Mouse (Mus musculus): ENCODE data around the gene Pvalb.

The Pvalb gene

DNA sequence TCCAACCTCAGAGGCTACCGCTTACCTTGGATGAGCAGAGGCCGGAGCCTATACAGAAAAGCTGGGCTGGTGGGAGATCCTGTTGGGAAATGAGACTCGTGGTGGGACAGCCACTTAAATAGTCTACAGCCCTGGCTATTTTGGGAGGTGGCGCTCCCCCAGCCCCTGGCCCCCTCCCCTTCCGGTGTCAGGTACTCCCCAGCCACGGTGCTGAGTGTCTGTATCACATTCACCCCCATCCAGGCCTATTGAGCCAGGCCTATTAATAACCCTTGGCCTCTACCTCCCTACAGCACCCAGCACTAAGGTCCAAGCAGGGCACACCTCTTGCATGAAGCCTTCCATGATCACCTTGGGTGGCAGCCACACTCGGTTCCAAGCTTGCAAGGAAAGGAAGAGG is at the start of gene Pvalb:
TSS of gene Pvalb (minus strand) at position 89 of the 400 bp plus-strand sequence.
- no peak for DNase-seq

DNA sequence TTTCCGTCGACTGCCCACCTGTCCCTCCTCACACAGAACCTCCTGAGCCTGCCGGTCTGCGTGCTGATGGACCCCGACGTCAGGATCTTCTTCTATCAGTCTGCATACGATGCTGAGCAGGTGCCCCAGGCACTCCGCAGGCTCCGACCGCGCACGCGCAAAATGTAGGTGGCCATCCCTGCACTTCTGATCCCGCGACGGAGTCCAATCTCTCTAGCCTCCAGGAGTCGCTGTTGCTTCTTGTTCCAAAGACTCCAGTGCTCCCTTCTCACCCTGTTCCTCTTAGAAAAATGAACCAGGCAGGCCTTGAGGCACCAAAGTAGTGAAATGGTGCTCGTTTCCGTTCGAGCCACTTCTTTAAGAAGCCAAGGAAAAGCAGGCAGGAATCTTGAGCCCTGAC is 48.6 kb upstream of the Pvalb start:
- DNase-seq = peak; percentile 12

DNA sequence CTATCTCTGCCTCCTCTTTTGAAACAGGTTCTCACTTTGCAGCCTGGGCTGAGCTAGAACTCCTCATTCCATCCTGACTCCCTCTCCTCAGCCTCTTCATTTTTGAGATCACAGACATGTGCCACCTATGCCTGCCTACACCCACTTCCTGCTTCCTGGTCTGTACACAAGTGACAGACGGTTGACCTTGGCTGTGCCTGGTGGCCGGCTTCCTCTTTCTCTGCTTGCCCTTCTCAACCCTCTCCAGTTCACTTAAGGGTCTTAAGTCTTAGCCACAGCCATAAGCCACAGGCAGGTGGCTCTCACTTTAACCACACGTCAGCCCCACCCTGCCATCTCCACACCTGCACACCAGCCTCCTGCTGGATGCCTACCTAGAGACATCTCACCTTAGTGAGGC is 42.2 kb upstream of the Pvalb start:
- peak; percentile 29 for DNase-seq

DNA sequence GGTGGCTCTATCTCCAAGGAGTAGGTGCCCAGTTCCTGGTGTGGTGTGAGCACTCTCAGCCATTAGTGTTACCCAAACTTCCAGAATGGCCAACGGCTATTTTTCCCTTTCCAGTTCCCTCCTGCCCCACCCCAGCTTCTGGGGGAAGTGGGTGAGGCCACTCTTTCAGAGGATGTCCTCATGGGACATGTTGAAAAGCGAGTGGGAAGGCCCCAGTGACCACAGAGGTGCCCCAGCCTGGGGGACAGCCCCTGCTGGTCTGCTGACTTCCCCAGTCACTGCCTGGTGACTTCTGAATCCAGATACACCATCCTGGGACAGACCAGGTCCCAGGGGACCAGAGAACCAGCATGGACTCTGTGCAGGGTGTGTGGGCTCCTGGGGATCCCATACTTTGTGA is 41.5 kb upstream of the Pvalb start:
- no peak for DNase-seq

DNA sequence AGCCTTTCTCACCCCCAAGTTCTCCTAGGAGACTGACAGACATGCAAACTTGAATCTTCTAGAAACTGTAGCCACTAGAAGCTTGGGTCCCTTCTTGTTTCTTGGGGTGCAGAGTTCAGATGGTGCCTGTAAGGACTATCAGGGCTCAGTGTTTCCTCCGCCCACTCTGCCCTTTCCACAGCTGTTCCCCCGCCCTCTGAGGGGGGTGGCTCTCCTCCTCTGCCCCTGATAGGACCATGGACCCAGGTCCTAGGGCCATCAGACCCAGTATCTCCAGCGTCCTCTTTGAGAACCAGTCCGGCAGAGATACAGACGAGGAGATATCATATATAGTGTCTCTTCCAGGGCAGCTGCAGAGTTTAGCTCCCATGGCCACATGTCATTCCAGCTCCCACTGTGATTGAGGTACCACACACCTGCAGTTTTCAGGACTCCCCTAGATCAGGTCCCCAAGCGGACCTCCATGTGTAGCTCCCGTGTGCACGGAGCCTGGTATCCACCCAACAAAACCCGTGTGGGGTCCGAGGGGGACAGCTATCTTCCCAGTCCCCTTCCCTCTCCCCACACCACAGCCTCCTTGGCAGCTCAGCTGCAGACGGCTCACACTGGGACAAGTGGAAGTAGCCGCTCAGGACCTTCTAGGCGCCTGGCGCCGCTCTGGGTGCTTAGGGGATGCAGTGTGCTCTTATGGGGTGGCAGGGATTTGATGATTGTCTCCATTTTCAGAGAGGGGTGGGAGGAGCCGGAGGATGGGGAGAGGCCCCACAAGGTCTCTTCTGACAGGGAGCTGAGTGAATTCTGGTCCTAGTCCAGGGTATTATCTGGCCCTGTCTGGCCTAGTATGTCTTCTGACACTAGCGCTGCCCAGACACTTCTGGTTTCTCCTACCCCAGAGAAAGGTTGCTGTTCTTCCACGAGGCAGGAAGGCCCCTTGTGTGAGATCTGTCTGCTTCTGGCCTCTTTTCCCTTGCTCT is 40.2 kb upstream of the Pvalb start:
- DNase-seq = no peak

DNA sequence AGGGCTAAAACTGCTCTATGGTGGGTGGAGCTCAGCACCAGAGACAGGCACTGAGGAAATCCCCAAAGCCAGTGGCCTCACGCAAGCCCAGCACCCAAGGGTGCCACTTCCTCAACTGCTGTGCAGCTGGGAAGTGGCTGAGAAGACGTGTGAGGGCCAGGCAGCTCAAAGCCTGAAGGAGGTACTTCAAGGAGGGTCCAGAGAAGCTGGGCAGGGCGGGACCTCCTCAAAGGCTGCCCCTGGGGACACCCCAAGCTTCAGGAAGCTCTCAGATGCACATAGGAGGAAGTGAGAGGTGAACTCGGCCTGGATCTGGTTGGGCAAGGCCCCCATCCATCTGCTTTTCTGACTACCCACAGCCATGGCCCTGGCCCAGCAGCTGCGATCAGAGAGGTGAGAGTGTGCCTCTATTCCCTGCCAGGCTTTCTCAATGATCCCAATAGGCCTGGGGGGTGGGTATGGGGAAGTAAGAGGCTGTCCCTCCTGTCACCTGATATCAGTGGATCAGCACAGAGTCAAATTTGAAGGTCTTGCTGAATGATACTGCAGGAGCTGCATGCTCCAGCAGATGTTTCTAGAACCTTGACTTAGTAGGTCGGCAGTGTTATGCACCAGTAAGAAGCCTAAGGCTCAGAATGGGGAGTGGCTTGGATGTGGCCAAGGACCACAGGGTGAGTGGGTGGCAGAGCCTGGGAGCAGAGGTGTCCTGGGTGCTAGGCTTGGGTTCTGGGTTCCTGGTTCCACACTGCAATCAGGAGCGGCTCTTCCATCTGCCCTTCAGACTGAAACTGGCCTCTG is 38.7 kb upstream of the Pvalb start, which contains the start of gene Ncf4:
TSS of gene Ncf4 (plus strand) at position 107 of the 798 bp plus-strand sequence.
- DNase-seq = no peak

DNA sequence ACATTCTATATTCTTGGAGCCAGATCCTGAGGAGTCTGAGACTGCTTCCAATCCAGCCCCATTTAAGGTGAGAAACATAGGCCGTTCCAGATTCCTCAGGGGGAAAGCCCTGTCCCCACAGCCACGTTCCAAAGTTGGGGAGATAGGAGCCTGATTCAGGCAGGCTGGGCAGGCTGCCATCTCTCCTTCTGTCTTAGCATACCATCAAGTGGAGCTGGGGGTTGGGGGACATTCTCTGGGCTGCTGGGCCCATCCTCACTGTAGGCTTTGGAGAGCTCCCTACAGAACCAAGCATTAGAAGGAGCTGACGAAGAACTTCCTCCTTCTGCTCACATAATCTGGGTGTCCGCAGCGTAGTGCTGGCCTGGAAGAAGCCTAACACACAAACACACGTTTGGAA is 37.6 kb upstream of the Pvalb start:
- DNase-seq = no peak

DNA sequence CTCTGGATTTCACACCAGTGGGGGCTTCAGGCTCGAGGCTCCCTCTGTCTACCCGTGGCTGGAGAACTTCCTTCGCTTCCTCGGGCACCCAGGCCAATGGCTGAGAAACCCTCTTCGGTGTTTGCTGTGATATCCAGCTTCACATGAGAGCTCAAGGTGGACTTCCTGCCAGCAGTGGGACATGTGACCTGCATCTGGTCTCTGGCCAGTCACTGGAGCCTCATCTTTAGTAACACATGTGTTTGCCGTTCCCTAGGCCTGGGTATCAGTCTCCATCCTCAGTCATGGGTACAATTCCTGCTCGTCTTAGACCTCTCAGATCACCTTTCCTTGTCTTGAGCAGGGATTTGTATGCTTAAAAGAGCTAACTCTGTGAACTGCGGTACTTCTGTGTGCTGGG is 36.9 kb upstream of the Pvalb start:
- DNase-seq = no peak

DNA sequence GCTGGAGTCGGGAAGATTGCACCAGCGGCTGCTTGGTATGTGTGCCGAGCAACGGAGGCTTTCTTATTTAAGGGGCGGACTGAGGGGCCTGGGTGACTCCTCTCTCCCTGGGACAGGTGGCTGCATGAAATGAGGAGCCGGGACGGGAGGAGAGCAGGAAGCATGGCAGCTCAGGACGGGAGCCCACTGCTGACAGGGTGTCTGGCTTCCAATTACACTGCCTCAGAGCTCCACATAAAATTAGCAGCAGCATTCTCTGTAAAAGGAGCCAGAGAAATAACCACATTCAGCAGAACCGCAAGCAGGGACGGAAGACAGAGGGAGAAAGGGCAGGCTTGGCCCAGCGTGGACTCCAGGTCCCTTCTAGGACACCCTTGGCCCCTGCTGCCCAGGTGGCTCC is 35.1 kb upstream of the Pvalb start:
- no peak for DNase-seq

DNA sequence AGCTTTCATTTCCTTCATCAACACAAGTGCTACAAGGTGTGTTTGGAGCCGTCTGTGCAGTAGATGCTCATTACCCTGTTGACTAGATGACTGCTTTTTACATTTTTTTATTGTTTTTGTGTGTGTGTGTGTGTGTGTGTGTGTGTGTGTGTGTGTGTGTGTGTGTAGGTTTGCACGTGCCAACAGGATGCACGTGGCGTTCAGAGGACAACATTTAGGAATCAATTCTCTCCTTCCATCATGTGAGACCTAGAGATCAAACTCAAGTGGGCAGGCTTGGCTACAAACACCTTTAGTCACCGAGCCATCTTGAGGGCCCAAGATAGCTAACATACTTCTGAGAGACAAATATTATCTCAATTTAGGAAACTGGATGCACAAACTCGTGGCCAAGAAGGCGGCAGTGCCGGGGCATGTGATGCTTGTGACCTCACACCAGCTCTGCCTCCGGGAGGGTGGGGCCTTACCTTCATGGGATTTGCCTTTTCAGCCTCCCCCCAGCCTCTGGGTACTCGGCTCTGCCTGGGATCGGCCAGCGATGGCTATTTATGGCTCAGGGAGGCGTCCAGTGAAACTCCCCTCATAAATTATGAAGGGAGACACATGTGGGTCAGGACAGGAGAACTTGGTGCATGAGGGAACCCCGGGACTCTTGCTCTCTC is 33.9 kb upstream of the Pvalb start:
- no peak for DNase-seq

DNA sequence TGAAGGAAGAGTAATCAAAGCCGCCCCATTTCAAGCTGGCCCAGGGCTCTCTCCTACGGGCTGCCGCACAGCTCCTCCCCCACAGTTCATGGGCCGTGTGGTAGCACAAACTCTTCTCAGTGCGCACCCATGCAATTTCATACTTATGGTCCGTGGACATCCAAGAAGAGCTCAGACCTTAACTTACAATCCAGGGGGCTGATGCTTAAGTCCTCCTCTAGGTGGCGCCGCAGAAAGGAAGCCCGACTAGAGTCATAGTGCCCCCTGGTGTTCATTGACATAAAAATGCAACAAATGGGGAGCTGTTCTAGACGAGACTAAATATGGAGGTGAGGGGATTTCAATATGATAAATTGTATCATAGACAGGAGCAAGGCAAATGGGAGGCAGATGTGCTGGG is 33.3 kb upstream of the Pvalb start:
- peak; percentile 77 for DNase-seq

DNA sequence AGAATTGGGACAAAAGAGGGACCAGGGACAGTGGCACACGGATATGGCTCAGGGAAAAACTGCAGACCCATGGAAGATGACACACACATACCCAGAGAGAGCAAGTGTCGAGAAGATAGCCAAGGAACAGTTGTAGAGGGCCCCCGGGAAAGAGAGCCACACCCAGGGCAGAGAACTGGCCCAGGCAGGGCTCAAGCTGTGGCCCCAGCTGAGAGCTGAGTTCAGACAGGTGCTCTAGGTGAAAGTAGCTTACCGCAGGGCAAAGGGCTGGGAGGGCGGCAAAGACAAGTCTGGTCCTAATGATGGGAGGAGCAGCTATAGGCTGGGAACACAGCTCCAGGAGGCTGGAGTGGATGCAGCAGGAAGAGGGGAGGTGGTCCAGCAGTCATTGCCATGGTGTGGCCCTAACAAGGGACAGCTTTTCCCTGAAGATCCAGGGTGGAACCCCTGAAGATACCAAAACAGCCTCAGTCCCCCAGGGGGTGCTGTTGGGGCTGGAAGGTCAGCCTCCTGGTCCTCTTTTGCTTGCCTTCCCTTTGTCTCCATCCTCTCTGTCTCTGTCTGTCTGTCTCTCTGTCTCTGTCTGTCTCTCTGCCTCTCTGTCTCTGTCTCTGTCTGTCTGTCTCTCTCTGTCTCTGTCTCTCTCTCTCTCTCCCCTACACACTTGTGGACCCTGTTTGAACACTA is 28.8 kb upstream of the Pvalb start:
- DNase-seq = no peak

DNA sequence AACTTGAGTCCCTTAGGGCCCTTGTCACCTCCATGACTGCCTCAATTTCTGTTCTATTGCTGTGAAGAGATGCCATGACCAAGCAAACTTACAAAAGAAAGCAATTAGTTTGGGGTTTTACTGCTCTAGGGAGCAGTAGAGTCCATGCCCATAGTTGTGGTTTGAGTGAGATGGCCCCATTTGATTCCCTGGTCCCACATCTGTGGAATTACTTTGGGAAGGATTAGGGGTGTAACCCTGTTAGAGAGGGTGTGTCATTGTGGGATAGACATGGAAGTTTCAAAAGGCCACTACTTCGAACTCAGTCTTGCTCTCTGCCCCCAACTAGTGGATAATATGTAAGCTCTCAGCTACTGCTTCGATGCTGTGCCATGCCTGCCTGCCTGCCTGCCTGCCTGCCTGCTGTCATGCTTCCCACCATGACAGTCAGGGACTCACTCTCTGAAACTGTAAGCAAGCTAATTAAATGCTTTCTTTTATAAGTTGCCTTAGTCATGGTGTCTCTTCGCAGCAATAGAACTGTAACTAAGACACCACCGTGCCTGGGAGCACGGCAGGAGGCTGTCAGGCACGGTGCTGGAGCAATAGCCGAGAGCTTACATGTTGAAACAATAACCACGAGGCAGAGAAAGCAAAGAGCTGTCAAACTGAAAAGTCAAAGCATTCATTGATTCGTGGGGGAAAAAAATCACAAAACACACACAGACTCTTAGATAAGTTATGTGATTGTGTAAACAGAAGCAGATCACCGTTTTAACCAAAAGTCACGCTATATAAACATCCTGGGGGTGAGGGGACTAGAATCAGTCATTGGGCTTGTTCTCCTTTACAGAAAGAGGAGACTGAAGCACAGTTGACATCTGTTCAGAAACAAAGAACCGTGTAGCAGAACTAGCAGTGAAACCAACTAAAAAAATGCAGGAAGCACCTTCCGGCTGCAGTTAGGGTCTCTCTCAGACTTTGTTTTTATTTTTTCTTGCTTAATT is 25.4 kb upstream of the Pvalb start:
- no peak for DNase-seq

DNA sequence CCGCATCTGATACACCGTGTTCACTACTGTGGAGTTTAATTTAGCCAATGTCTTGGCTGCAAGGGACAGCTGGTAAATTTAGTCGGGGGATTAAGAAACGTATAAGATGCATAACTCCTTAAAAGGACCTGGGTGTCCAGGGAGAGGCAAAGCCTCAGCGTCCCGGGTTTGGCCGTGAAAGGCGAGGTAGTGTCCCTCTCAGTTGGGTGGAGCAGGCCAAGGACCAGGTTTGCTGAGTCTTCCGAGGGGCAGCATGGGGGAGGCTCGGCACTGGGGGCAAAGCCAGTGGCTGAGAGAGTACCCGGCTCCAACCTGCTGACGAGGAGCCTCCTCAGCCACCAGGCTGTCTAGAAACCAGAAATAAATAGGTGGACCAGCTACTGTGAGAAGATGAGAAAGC is 21.6 kb upstream of the Pvalb start:
- no peak for DNase-seq

DNA sequence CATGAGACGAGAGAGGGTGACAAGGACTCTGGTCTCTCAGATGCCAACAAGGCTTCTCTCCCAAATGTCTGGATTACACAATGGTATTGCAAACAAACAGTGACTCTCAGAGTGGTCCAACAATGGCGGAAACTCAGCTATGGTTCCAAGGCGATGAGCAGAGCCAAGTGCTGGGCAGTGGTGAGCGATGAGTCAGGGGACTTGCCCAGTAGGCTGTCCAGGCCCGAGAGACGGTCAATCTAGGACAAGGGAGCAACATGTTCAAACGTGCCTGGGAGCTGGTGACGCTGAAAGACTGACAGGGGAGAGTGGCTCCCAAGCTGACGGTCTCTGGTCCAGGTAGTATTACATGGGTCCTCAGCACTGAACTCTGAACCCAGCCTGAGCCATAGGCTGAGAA is 9.1 kb upstream of the Pvalb start:
- DNase-seq = no peak

DNA sequence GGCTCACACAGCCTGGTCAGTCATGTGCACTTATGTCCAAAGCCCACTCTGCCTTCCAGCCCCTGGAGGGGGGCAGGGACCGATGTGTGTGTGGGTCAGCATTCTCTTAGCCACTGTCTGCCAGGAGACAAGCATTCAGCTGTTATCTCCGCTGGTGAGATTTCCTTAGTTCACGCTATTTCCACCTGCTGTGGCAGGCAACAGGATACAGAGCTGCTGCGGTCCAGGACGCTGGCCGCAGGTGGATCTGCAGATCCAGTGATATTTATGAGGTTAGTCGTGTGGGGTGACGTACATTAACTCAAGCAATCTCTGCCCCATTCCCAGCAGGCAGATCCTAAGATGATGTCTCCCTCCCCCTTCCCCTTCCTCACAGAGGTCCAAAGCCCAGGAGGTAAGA is 5.2 kb upstream of the Pvalb start:
- no peak for DNase-seq

DNA sequence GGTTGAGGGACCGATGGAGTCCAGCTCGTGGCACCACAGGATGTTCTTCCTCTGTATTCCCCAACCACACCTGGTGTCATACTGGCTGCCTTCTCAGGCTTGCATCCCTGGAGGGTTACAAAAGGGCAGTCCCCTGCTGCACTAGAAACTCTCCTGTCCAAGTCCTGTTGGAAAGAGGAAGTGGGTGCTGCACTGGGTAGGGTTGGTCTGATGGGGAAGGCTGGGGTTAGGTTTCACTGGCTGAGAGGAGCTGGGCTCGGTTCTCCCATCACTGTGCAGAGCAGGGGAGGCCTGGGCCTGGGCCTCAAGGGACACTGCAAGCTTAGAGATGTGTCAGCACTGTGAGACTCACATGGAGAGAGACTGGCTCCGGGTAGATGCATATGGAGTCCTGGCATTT is 4.0 kb upstream of the Pvalb start:
- no peak for DNase-seq

DNA sequence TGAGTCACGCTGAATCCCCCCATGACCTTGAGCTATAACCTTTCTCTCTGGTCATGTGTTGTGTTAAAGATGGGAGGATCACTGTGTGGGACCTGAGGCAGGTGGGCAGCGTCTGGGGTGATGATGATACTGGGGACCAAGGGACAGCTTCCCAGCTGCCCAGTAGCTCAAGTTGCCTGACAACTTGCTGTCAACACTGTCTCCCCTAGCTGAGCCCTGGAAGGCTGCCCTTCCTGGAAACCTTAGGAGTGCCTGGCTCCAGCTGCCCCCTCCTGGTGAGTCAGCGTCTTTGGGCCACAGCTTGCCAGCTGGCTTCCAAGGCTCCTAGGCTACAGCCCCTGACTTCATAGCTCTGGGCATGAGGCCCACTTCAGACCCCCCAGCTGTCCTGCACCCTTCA is 1.0 kb downstream of the Pvalb start:
- peak; percentile 14 for DNase-seq

DNA sequence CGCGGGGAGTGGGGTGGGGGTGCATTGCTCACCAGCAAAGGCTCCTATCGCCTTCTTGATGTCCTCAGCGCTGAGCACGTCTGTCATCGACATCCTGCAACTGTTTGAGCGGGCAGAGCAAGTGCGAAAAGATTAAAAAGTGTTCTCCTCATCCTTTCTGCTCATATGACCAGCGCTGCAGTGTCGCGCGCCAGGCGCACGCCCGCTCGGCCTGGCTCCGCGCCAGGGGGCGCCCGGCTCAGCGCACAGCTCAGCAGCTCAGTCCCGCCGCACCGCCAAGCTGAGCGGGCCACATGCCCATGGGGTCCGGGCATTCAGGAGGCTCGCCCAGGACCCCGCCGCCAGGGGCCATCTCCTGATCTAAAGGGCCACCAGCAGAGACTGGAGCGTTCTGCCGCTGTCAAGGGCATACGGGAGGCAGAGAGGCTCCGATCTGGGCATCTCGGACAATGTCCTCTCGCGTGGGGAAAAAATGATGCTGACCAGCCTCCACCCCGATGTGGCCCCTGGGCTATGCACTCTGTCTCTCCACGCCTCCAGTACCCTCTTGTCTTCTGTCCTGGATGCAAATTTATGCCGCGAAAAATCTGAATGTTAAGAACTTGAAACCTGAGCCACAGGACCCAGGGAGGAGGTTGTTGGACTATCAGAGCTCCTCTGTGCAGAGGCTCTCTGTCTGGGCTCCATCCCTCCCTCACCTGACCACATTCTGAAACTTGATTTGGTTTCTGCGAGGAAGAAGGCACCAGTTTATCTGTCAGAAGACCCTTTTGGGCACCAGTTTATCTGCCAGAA is 1.9 kb downstream of the Pvalb start:
- peak; percentile 29 for DNase-seq

DNA sequence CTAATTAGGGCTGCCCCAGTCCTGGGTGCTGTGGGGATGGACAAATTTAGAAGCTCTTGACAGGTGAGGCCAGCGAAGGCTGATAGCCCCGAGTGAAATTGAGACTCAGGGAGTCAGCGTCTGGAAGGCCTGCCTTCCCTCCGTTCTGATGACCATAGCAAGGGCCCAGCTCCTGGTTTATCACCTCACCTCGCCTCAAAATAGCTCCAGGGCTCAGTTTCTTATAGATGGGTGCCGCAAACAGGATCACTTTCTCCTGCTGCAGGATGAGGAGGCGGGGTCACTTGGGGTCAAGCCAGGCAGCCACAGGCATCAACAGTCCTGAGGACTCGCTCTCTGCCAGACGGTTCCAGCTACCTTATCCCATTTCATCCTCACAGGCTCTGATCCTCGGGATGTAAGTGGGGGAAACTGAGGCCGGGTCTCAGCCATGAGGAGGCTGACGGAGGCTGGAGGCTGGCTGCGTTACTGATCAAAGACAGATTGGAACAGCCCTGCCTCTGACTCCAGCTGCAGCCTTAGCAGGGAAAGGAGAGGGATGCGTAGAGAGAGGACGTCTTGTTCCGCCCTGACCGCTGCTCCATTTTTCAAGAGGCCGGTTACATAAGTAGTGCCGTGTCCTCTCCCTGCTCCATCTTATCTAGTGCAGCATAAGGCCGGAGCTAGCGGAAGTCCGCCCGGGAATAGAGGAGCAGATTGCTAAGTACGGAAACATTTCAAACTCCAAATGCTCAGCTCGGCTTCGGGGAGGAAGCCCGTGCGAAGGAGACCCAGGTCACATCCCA is 10.9 kb downstream of the Pvalb start:
- no peak for DNase-seq

All from thymus, postnatal 14 days (tissue).